Mouse (Mus musculus) neural tube, embryonic 11.5 days (tissue): ENCODE data around the gene Prrc2b. TPM values are rescaled to one million over a fixed set of nuclear protein-coding genes. Genes with fewer than 3 reads are reported as not detected.

Source experiments
- microRNA-seq: library from miRNA; unstranded; fragments of <30 nt; microRNA quantifications from one replicate; pipeline ENCODE4, GENCODE M21; 2016
- polyA plus RNA-seq: library from polyadenylated mRNA; unstranded; fragments of >200 nt; fragmentation: Nextera tagmentation; extraction: Ambion mirVana; gene quantifications from 2 replicates; pipeline ENCODE4 v1.2.1, GENCODE M21; 2014

Gene Prrc2b
- polyA plus RNA-seq, 1 experiment from 2014 or later: 73.9 TPM

Small RNA genes lying within 50 kb of the gene (microRNA-seq; reads per million reads assigned to microRNA genes)
- gene Gm27805: not detected

Other genes starting within 250 kb of the Prrc2b start
- 53.5 and 60.3 TPM in 2 replicates for gene Aif1l, start 200.9 kb upstream of the Prrc2b start, polyA plus RNA-seq
- gene Nup214, start 176.6 kb upstream of the Prrc2b start, polyA plus RNA-seq: 71.2 and 72.7 TPM in 2 replicates
- 3.1 TPM in 2 replicates for gene Fam78a, start 66.2 kb upstream of the Prrc2b start, polyA plus RNA-seq
- gene Plpp7, start 55.6 kb upstream of the Prrc2b start, polyA plus RNA-seq: 8.9 and 9.3 TPM in 2 replicates
- gene Pomt1, start 85.5 kb downstream of the Prrc2b start, polyA plus RNA-seq: 20.7 and 20.8 TPM in 2 replicates
- 66.1 and 68.9 TPM in 2 replicates for gene Uck1, start 109.1 kb downstream of the Prrc2b start, polyA plus RNA-seq
- 22.1 and 23.8 TPM in 2 replicates for gene Golga2, start 136.3 kb downstream of the Prrc2b start, polyA plus RNA-seq
- 330 and 385 TPM in 2 replicates for gene Swi5, start 137.0 kb downstream of the Prrc2b start, polyA plus RNA-seq
- 57.0 TPM in 2 replicates for gene Ciz1, start 201.2 kb downstream of the Prrc2b start, polyA plus RNA-seq
- gene Dnm1, start 202.3 kb downstream of the Prrc2b start, polyA plus RNA-seq: 23.7 and 29.5 TPM in 2 replicates
- 59.8 and 65.6 TPM in 2 replicates for gene 1110008P14Rik, start 230.9 kb downstream of the Prrc2b start, polyA plus RNA-seq
- 0.25 and 0.51 TPM in 2 replicates for gene Lcn2, start 237.2 kb downstream of the Prrc2b start, polyA plus RNA-seq
- gene Ptges2, start 244.8 kb downstream of the Prrc2b start, polyA plus RNA-seq: 25.6 and 33.6 TPM in 2 replicates